Mouse (Mus musculus) limb, embryonic 10.5 days (tissue): ENCODE data around the gene Dgke. TPM values are rescaled to one million over a fixed set of nuclear protein-coding genes. Genes with fewer than 3 reads are reported as not detected.
A peak's percentile ranks its signal among the peaks of the same experiment; 100 is the strongest.
"Not testable (repeated sequence)": the region's sequence is repeated elsewhere in the genome, so short reads cannot be mapped to it uniquely, and the experiment has no call there.

Experiments used
- DNase-seq: peaks from one replicate; pipeline ENCODE4 v3.0.0-alpha.2; 2017; ENCODE audit warnings: low spot score
- H3K27ac ChIP-seq: fragments of 300-500 bp; sonication (generic); 2 replicates; pipeline ENCODE4 v1.5.1; 2016; ENCODE audit warnings: mild to moderate bottlenecking
- H3K27me3 ChIP-seq: fragments of 300-500 bp; sonication (generic); 2 replicates; pipeline ENCODE4 v1.6.1; 2016; ENCODE audit warnings: low read depth, mild to moderate bottlenecking; ENCODE audit not compliant: poor library complexity, severe bottlenecking
- H3K36me3 ChIP-seq: fragments of 300-500 bp; sonication (generic); 2 replicates; pipeline ENCODE4 v1.6.1; 2016; ENCODE audit warnings: mild to moderate bottlenecking, moderate library complexity
- H3K4me1 ChIP-seq: fragments of 300-500 bp; sonication (generic); 2 replicates; pipeline ENCODE4 v1.6.1; 2016
- H3K4me3 ChIP-seq: fragments of 300-500 bp; sonication (generic); 2 replicates; pipeline ENCODE4 v1.5.1; 2016; ENCODE audit warnings: mild to moderate bottlenecking, moderate library complexity
- H3K9me3 ChIP-seq: fragments of 300-500 bp; sonication (generic); replicated peaks from 2 replicates; pipeline ENCODE4 v1.6.1; 2016; ENCODE audit warnings: mild to moderate bottlenecking
- WGBS: fragments of 180-500 bp; shearing (Covaris S2); methylation state at CpG from one replicate; pipeline ENCODE4 v1.1.7; 2016; 5-methylcytosine and 5-hydroxymethylcytosine counted together
- polyA plus RNA-seq: library from polyadenylated mRNA; unstranded; fragments of >200 nt; fragmentation: Nextera tagmentation; extraction: Ambion mirVana; gene quantifications from 2 replicates; pipeline ENCODE4 v1.2.1, GENCODE M21; 2016

Gene Dgke
- polyA plus RNA-seq, 1 experiment from 2014 or later: 5.6 TPM

GRCm38 (mm10) chr11:89003078-89003477 is 63.6 kb downstream of the Dgke start:
- no peak overlapping the region for H3K4me3 ChIP-seq
- no peaks in the 10 kb centered on the region for H3K9me3 ChIP-seq
- DNase-seq: no peak
- WGBS: 32% methylated on average over 6 of the region's 6 CpGs
- no peak overlapping the region for H3K27ac ChIP-seq
- peaks cover 27% of the 10 kb centered on the region for H3K27me3 ChIP-seq
- peaks cover 44% of the 10 kb centered on the region for H3K4me1 ChIP-seq
- no peaks in the 10 kb centered on the region for H3K36me3 ChIP-seq

DNA sequence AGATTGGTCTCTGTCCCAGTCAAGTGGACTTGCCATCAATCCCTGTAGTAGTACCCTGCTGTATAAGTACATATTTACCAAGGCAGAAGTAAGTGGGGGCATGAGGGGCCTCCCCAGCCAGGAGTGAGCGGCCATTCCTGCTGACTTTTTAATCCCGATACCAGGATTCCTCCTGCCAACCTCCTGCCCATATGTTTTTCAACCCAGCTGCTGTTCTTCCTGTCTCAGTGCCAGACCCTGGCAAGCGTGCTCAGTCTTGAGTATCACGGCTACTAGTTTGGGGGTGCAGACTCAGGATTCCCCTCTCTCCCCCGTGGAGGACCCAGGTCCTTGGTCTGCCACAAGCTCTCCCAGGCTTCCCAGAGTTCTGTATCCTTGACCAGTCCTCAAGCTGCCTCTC is 64.0 kb downstream of the Dgke start:
- Histone ChIP-seq H3K36me3 (no peaks in the 10 kb centered on the region), H3K27me3 (peaks cover 31% of the 10 kb centered on the region), H3K4me1 (peaks cover 44% of the 10 kb centered on the region), H3K9me3 (no peaks in the 10 kb centered on the region), H3K27ac (no peak overlapping the region), H3K4me3 (no peak overlapping the region)
- 85% methylated on average over 5 of the region's 5 CpGs for WGBS
- DNase-seq: no peak

GRCm38 (mm10) chr11:89002068-89002467 is 64.6 kb downstream of the Dgke start:
- Histone ChIP-seq H3K9me3 (no peaks in the 10 kb centered on the region), H3K27me3 (peaks cover 31% of the 10 kb centered on the region), H3K36me3 (no peaks in the 10 kb centered on the region), H3K4me1 (peaks cover 44% of the 10 kb centered on the region), H3K27ac (no peak overlapping the region), H3K4me3 (no peak overlapping the region)
- WGBS: 86% methylated on average over 5 of the region's 5 CpGs
- DNase-seq: no peak

DNA sequence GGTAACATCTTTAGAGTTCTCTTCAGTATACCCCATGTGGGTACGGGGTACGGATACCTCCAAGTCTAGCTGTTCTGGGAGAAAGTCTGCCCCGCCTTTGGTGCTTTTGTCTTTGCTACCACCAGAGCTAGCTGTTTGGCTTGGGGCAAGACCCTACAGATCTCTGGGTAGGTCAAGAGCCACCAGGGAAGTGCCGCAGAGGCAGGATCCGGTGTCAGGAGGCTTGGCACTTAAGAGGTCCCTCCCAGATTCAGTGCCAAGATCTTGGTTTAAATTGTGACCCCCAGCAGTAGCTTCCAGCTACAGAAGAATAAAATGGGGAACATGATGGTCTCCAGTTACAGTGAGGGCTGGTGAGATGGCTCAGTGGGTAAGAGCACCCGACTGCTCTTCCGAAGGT is 65.1 kb downstream of the Dgke start:
- no peak for DNase-seq
- WGBS: 93% methylated on average over 7 of the region's 7 CpGs
- Histone ChIP-seq H3K4me3 (no peak overlapping the region), H3K27me3 (peaks cover 31% of the 10 kb centered on the region), H3K27ac (no peak overlapping the region), H3K9me3 (no peaks in the 10 kb centered on the region), H3K4me1 (peaks cover 44% of the 10 kb centered on the region), H3K36me3 (no peaks in the 10 kb centered on the region)

- no peak for DNase-seq
- H3K4me3 ChIP-seq: peak overlapping the region; percentile 58; the same call in 1 of the 2 replicates
Observed at GRCm38 (mm10) chr11:89000527-89000819, 66.2 kb downstream of the Dgke start.

DNA sequence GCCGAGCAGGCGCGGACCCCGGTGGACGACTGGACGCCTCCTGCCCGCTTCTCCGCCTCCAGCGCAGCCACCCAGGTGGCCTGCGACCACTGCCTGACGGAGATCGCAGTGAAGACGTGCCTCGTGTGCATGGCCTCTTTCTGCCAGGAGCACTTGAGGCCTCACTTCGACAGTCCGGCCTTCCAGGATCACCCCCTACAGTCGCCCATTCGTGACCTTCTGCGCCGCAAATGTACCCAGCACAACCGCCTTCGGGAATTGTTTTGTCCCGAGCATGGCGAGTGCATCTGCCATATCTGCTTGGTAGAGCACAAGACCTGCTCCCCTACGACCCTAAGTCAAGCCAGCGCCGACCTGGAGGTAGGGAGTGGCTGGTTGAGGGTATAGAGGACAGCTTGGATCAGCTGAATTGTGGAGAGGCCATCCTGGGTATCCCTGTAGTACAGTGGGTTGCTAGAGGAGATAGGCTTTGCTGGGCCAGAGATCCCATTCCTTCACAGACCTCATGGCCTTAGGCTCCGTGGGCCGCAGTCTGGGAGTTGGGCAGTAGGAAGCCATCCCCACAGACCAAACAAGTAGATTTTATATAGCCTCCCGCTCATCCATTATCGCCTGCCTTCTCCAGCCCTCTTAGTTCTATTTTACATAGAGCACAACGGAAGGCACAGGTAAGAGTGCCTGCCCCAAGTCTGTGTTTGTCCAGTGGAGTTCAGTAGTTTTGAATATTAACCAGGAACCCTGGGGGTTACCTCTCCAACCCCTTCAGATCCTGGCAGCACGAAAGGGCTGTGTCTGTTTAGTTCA is 66.7 kb downstream of the Dgke start:
- 26% methylated on average over 33 of the region's 33 CpGs for WGBS

More at GRCm38 (mm10) chr11:89000527-89000819, 66.2 kb downstream of the Dgke start:
- no peaks in the 10 kb centered on the region for H3K36me3 ChIP-seq
- peaks cover 31% of the 10 kb centered on the region for H3K27me3 ChIP-seq
- H3K9me3 ChIP-seq: no peaks in the 10 kb centered on the region
- H3K27ac ChIP-seq: no peak overlapping the region
- H3K4me1 ChIP-seq: peaks cover 42% of the 10 kb centered on the region

GRCm38 (mm10) chr11:88998974-88999722 is 67.5 kb downstream of the Dgke start, which contains the start of gene Trim25:
Gene Trim25, plus strand, starts transcription at chr11:88999376.
- peak within 1 kb of the TSS; percentile 72 for H3K27ac ChIP-seq
- no peaks in the 10 kb centered on the region for H3K9me3 ChIP-seq
- H3K36me3 ChIP-seq: no peaks in the 10 kb centered on the region
- peaks cover 33% of the 10 kb centered on the region for H3K4me1 ChIP-seq
- peaks cover 31% of the 10 kb centered on the region for H3K27me3 ChIP-seq
- peak; percentile 78 for DNase-seq
- 3% methylated on average over 48 of the region's 48 CpGs for WGBS
- H3K4me3 ChIP-seq: peak within 1 kb of the TSS; percentile 58

More for the DNA sequence above, 66.7 kb downstream of the Dgke start:
- H3K36me3 ChIP-seq: no peaks in the 10 kb centered on the region
- no peaks in the 10 kb centered on the region for H3K9me3 ChIP-seq
- H3K4me3 ChIP-seq: peak overlapping the region; percentile 58
- H3K27ac ChIP-seq: peak overlapping the region; percentile 72
- peaks cover 37% of the 10 kb centered on the region for H3K4me1 ChIP-seq
- no peak for DNase-seq
- H3K27me3 ChIP-seq: peaks cover 31% of the 10 kb centered on the region

DNA sequence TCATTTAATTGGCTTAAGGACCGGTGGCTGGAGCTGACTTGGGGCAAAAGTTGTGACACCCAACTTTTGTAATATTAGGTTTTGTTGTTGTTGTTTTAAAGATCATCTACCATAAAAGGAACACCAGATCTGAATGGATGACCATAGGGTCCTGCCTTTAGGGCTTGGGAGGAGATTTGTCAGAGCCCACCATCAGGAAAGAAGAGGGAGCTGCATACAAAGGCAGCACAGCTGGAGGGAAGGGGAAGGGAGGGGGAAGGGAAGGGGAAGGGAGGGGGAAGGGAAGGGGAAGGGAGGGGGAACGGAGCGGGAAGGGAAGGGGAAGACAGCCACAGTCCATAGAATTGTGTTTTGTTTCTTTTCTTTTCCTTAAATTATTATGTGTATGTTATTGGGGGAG is 68.2 kb downstream of the Dgke start:
- Histone ChIP-seq H3K4me3 (no peak overlapping the region), H3K27me3 (peaks cover 31% of the 10 kb centered on the region), H3K27ac (no peak overlapping the region), H3K36me3 (no peaks in the 10 kb centered on the region), H3K4me1 (peaks cover 27% of the 10 kb centered on the region), H3K9me3 (no peaks in the 10 kb centered on the region)
- WGBS: 17% methylated on average over 3 of the region's 3 CpGs
- DNase-seq: no peak

DNA sequence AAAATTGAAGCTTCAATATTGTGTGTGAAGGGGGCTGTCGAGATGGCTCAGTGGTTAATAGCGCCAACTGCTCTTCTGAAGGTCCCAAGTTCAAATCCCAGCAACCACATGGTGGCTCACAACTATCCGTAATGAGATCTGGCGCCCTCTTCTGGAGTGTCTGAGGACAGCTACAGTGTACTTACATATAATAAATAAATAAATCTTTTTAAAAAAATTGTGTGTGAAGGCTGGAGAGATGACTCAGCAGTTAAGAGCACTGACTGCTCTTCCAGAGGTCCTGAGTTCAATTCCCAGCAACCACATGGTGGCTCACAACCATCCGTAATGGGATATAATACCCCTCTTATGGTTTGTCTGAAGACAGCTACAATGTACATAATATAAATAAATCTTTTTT is 69.3 kb downstream of the Dgke start:
- WGBS: 83% methylated on average over 5 of the region's 5 CpGs
- H3K4me3 ChIP-seq, H3K36me3 ChIP-seq, DNase-seq, H3K27ac ChIP-seq, H3K9me3 ChIP-seq: not testable (repeated sequence)
- Histone ChIP-seq H3K27me3 (peaks cover 31% of the 10 kb centered on the region), H3K4me1 (peaks cover 17% of the 10 kb centered on the region)

DNA sequence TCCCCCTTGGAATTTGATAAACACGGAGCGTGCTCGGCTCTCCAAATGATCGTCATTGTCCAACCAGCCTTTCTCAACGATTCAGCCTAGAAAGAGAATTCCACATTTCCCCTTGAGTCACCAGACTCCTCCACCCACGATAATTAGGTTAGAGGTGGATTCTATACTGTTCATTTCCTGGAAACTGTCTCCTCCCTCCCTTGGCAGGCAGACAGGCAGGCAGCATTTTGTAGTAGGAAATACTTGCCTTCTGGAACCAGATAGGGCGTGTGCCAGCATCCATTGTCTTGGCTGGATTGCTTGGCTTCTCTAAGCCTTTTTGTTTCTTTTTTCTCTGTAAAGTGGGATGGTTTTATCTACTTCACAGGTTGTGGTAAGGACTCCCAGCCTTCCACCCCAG is 70.2 kb downstream of the Dgke start:
- H3K4me1 ChIP-seq: peaks cover 16% of the 10 kb centered on the region
- 85% methylated on average over 7 of the region's 7 CpGs for WGBS
- DNase-seq: no peak
- H3K4me3 ChIP-seq: no peak overlapping the region
- H3K27ac ChIP-seq: no peak overlapping the region
- no peaks in the 10 kb centered on the region for H3K9me3 ChIP-seq
- H3K27me3 ChIP-seq: peaks cover 31% of the 10 kb centered on the region
- H3K36me3 ChIP-seq: peaks cover under 1% of the 10 kb centered on the region

GRCm38 (mm10) chr11:88995616-88996015 is 71.0 kb downstream of the Dgke start:
- no peak for DNase-seq

GRCm38 (mm10) chr11:88994492-88994891 is 72.2 kb downstream of the Dgke start:
- no peak for DNase-seq
- Histone ChIP-seq H3K27ac (no peak overlapping the region), H3K4me3 (no peak overlapping the region), H3K36me3 (peaks cover 15% of the 10 kb centered on the region), H3K27me3 (peaks cover 18% of the 10 kb centered on the region), H3K4me1 (peaks cover 11% of the 10 kb centered on the region), H3K9me3 (no peaks in the 10 kb centered on the region)
- 89% methylated on average over 7 of the region's 7 CpGs for WGBS

More at GRCm38 (mm10) chr11:88995616-88996015, 71.0 kb downstream of the Dgke start:
- Histone ChIP-seq H3K9me3 (no peaks in the 10 kb centered on the region), H3K27me3 (peaks cover 29% of the 10 kb centered on the region), H3K36me3 (peaks cover 9% of the 10 kb centered on the region), H3K4me1 (peaks cover 16% of the 10 kb centered on the region), H3K4me3 (no peak overlapping the region), H3K27ac (no peak overlapping the region)
- 85% methylated on average over 2 of the region's 2 CpGs for WGBS

DNA sequence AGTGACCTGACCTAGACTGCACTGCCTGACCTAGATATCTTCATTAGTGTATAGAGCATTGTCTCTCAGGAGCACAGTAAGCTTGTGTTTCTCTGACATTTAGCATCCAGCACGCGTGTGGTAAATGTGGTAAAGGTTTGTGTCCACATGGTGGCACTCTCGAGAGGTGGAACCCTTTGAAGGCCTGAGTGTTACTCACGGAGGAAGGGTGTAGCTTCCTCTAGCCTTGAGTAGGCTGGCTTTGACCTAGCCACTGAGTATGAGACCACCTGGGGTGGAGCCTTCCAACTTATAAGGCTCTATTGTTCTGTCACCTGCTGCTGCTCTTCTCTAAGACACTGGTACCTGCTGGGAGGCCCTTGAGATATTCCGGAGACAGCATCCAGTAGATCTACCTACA is 73.0 kb downstream of the Dgke start:
- 22% methylated on average over 5 of the region's 5 CpGs for WGBS

More for the DNA sequence above, 73.0 kb downstream of the Dgke start:
- Histone ChIP-seq H3K4me3 (no peak overlapping the region), H3K9me3 (no peaks in the 10 kb centered on the region), H3K27ac (no peak overlapping the region), H3K27me3 (peaks cover 9% of the 10 kb centered on the region), H3K4me1 (peaks cover 3% of the 10 kb centered on the region; the same call in 1 of the 2 replicates), H3K36me3 (peaks cover 19% of the 10 kb centered on the region)
- DNase-seq: no peak
